Mouse (Mus musculus) cerebellum, adult 2 months (tissue): ENCODE results near the gene Rae1.

Source experiments
- CTCF ChIP-seq: fragments of 200-500 bp; IDR thresholded peaks from 2 replicates; pipeline ENCODE4 v1.5.1; 2011; ENCODE audit warnings: low read depth, mild to moderate bottlenecking, control low read depth, low read length, moderate library complexity, borderline replicate concordance; ENCODE audit not compliant: insufficient read depth
- POLR2A ChIP-seq: fragments of 200-500 bp; IDR thresholded peaks from 2 replicates; pipeline ENCODE4 v1.6.1; 2011; ENCODE audit warnings: low read length, control low read depth, borderline replicate concordance; ENCODE audit not compliant: insufficient read depth

DNA sequence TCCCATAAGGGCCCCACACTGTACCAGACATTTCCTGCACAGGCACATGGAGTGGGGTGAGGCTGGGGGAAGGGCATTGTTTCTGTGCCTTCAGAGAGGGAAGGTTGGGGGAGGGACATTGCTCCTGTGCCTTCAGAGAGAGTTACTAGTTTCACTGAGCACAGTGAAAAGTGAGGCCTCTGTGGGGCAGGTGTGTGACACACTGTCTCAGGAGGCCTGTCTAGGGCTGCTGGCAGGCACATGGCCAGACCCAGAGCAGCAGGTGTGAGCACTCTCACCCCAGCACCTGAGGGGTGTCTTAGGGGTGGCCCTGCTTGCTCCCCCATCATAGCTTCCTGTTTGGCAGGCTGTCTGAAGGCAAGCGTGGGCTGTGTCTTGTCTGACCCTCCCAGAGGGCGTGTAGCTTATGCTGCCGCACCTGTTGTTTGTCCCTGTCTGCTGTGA is 26.8 kb downstream of the Rae1 start:
- TF ChIP-seq CTCF (no peak), POLR2A (no peak)
